Mouse (Mus musculus) intestine, postnatal 0 days (tissue): ENCODE data around the gene Ctnnbip1. TPM values are rescaled to one million over a fixed set of nuclear protein-coding genes. Genes with fewer than 3 reads are reported as not detected.

Source experiments
- ATAC-seq: fragments of 200-750 bp; cut with Nextera tagmentation; 2 replicates; pipeline ENCODE4 v1.8.0; 2017; ENCODE audit warnings: mild to moderate bottlenecking, moderate TSS enrichment, moderate library complexity
- H3K27ac ChIP-seq: fragments of 300-500 bp; sonication (generic); 2 replicates; pipeline ENCODE4 v1.5.1; 2014; ENCODE audit warnings: mild to moderate bottlenecking, low read depth, low read length, moderate library complexity
- H3K27me3 ChIP-seq: fragments of 300-500 bp; sonication (generic); replicated peaks from 2 replicates; pipeline ENCODE4 v1.6.1; 2014; ENCODE audit warnings: low read length, mixed read lengths; ENCODE audit not compliant: control insufficient read depth, insufficient read depth
- H3K36me3 ChIP-seq: fragments of 300-500 bp; sonication (generic); 2 replicates; pipeline ENCODE4 v1.6.1; 2014; ENCODE audit warnings: mild to moderate bottlenecking, moderate library complexity; ENCODE audit not compliant: control insufficient read depth, insufficient read depth
- H3K4me1 ChIP-seq: fragments of 300-500 bp; sonication (generic); replicated peaks from 2 replicates; pipeline ENCODE4 v1.6.1; 2014; ENCODE audit warnings: antibody characterized with exemption, low read length, mixed read lengths; ENCODE audit not compliant: control insufficient read depth, insufficient read depth
- H3K4me2 ChIP-seq: fragments of 300-500 bp; sonication (generic); replicated peaks from 2 replicates; pipeline ENCODE4 v1.6.1; 2014; ENCODE audit warnings: low read depth, mild to moderate bottlenecking, moderate library complexity
- H3K4me3 ChIP-seq: fragments of 300-500 bp; sonication (generic); 2 replicates; pipeline ENCODE4 v1.5.1; 2014; ENCODE audit warnings: low read depth, low read length
- H3K9ac ChIP-seq: fragments of 300-500 bp; sonication (generic); 2 replicates; pipeline ENCODE4 v1.6.1; 2014; ENCODE audit warnings: mild to moderate bottlenecking, low read depth, low read length
- H3K9me3 ChIP-seq: fragments of 300-500 bp; sonication (generic); 2 replicates; pipeline ENCODE4 v1.6.1; 2016; ENCODE audit warnings: mixed run types; ENCODE audit not compliant: control insufficient read depth
- CTCF ChIP-seq: sonication (generic); IDR thresholded peaks from 2 replicates; pipeline ENCODE4 v1.5.1; 2016; ENCODE audit warnings: low read depth, mild to moderate bottlenecking, control low read depth, antibody characterized with exemption, moderate library complexity
- WGBS: fragments of 180-500 bp; shearing (Covaris S2); extraction: QIAGEN DNeasy Blood & Tissue Kit; methylation state at CpG from one replicate; pipeline ENCODE4 v1.1.7; 2014; 5-methylcytosine and 5-hydroxymethylcytosine counted together
- polyA plus RNA-seq: library from polyadenylated mRNA; unstranded; fragments of >200 nt; fragmentation: Nextera tagmentation; extraction: Ambion mirVana; gene quantifications from 2 replicates; pipeline ENCODE4 v1.2.1, GENCODE M21; 2015

Ctnnbip1 gene
- polyA plus RNA-seq: 52.8 and 53.5 TPM in 2 replicates

DNA sequence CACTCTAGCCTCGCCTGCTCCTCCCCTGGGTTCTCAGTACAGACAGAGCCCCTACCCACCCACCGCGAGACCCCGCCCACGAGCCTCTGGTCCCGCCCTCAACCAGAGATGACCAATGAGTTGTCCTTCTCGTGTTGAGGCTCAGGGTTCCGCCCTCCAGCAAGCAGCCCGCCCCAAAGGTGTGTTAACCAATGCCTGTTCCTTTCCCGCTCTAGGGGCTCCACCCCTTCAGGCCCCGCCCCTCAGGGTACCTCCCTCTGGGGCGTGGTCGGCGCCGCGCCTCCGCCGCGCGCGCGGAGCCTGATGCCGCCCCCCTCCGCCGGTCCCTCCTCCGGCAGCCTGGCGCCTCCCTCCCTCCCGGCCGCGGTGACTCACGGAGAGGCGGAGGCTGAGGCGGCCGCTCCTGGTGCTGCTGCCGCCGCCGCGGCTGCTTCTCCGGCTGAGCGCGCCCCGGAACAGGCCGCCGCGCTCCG, at the start of gene Ctnnbip1:
Gene Ctnnbip1 (plus strand): TSS at position 369 of the 473 bp plus-strand sequence.
- 2% methylated on average over 38 of the region's 46 CpGs for WGBS
- Histone ChIP-seq H3K9ac (peak within 1 kb of the TSS; percentile 84), H3K4me3 (peak within 1 kb of the TSS; percentile 85), H3K4me2 (peak within 1 kb of the TSS; percentile 98), H3K27ac (peak within 1 kb of the TSS; percentile 77), H3K9me3 (no peaks in the 10 kb centered on the region), H3K36me3 (no peaks in the 10 kb centered on the region), H3K4me1 (peaks cover 6% of the 10 kb centered on the region; the same call in 1 of the 2 replicates), H3K27me3 (no peaks in the 10 kb centered on the region)
- ATAC-seq: peak; percentile 98
- TF ChIP-seq CTCF: no peak

DNA sequence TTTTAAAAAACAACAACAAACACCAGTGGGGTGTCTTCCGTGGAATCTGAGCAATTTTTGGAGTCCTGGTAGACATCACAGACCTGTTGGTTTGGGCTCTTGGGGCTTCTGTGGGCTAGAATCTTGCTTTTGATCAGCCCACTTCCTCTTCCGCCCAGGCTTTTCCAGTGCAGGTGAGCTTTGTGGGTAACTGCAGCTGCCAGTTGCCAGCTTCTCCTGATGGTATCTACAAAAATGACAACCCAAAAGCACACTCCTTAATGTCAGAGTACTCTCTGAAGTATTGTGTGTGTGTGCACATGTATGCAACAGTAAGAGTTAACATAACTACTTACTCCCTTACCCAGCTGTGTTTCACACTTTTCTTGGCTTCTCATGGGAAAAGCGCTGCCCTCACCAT, 48.5 kb upstream of the Ctnnbip1 start:
- no peak overlapping the region for H3K4me3 ChIP-seq
- H3K36me3 ChIP-seq: peaks cover 43% of the 10 kb centered on the region
- no peak overlapping the region for H3K9ac ChIP-seq
- no peaks in the 10 kb centered on the region for H3K4me1 ChIP-seq
- TF ChIP-seq CTCF: no peak
- ATAC-seq: no peak
- WGBS: 92% methylated on average over 3 of the region's 3 CpGs
- H3K4me2 ChIP-seq: no peak overlapping the region
- no peak overlapping the region for H3K27ac ChIP-seq
- H3K9me3 ChIP-seq: no peaks in the 10 kb centered on the region
- no peaks in the 10 kb centered on the region for H3K27me3 ChIP-seq

DNA sequence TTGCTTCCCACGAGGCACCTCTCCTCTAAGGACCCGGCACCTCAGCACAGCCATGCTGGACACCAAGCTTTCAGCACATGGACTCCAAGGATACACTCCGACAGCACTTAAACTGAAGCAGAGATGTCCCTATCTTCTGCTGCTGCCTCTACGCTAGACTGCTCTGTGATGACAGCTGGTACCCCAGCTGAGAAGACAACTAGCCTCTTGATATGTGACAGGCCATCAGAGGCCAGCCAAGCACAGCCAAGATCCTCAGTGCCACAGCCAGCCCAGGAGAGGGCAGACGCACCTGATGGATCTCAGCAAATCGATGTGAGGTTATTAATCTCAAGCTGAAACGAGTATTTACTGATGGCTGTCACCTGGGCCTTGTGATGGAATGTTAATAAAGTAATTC, 42.9 kb upstream of the Ctnnbip1 start:
- WGBS: 68% methylated on average over 7 of the region's 7 CpGs
- no peak overlapping the region for H3K4me3 ChIP-seq
- TF ChIP-seq CTCF: peak; percentile 25; the same call in 1 of the 2 replicates
- H3K9me3 ChIP-seq: no peaks in the 10 kb centered on the region
- H3K27me3 ChIP-seq: no peaks in the 10 kb centered on the region
- H3K4me1 ChIP-seq: no peaks in the 10 kb centered on the region
- ATAC-seq: no peak
- no peak overlapping the region for H3K4me2 ChIP-seq
- no peak overlapping the region for H3K27ac ChIP-seq
- H3K9ac ChIP-seq: no peak overlapping the region
- H3K36me3 ChIP-seq: peaks cover 29% of the 10 kb centered on the region

DNA sequence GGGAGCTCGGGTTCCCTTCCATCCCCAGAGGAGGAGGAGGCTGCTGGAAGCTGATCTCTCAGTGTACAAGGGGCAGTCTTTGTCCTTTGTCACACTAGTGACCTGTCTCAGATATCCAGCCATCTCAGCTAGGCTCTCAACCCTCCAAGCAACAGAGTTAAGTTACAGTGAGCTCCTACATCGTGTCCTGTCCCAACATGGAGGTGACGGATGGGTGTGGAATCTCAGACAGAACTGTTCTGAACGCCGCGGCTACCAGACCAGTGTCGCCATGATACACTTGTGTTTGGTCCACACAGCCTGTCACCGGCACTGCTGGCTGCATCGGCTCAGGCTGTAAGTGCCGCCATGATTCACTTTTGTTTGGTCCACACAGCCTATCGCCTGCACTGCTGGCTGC, 41.0 kb upstream of the Ctnnbip1 start, which contains the start of gene Tmem274:
Gene Tmem274 (plus strand): TSS at position 301 of the 400 bp plus-strand sequence.
- Histone ChIP-seq H3K4me2 (no peak within 1 kb of the TSS), H3K9me3 (no peaks in the 10 kb centered on the region), H3K27ac (no peak within 1 kb of the TSS), H3K9ac (no peak within 1 kb of the TSS), H3K4me3 (no peak within 1 kb of the TSS), H3K36me3 (peaks cover 23% of the 10 kb centered on the region), H3K27me3 (no peaks in the 10 kb centered on the region), H3K4me1 (no peaks in the 10 kb centered on the region)
- WGBS: 89% methylated on average over 11 of the region's 11 CpGs
- no peak for TF ChIP-seq CTCF
- no peak for ATAC-seq

DNA sequence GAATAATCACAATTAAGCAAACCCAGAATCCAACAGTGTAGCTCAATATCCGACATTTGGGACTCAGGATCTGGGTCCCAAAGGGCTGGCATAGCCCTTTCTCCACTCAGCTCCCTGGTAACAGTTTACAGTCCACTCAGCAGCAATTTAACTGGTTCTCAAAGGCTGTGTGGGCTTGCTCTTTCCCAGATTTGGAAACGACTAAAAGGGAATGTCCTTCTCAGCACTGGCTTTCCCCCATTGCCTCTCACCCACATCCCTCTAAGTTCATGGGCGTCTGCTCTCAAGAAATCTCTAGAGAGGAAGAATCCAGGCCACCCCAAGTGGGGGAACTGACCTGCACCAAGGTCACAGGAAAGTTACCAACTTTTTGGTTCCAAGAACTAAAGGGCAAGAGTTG, 33.5 kb upstream of the Ctnnbip1 start:
- WGBS: 48% methylated on average over 3 of the region's 3 CpGs
- Histone ChIP-seq H3K9me3 (no peaks in the 10 kb centered on the region), H3K4me2 (peak overlapping the region; percentile 76), H3K4me3 (peak overlapping the region; percentile 72), H3K27ac (peak overlapping the region; percentile 87; the same call in 1 of the 2 replicates), H3K36me3 (peaks cover 25% of the 10 kb centered on the region), H3K4me1 (peaks cover 6% of the 10 kb centered on the region), H3K27me3 (no peaks in the 10 kb centered on the region), H3K9ac (peak overlapping the region; percentile 53)
- no peak for TF ChIP-seq CTCF
- ATAC-seq: no peak

DNA sequence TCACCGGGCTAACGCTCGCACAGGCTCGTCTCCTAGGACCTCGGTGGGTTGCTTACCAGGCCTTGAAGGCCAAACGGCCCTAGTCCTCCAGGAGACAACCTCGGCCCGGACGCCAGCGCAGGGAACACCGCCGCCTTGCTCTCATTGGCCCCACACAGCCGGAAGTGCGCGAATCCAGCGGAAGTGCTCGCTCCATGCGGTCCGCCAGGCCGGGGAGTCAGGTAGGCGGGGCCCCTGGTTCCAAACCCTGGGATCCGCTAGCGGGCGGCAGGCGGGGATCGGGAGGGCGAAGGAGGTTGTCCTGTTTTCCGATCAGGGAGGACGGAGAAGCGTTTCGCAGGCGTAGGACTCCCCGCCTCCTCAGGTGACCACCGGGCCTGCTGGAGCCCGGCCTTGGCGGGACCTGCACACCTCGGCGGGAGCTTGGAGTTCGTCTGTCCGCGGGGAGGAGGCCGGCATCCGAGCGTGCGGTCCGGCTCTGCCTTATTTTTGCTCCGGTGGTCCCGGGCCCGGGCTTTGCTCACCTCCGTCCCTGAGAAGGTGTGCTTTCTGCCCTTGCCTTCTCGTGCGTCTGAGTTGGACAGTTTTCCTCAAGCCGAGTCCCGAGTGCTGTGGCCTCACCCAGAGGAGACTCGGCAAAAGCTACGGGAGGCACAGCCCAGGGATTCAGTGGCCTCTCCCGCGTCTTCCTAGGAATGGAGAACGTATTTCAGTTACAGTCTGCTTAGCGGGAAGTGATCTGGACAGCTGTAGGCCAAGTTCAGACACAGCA, 32.8 kb upstream of the Ctnnbip1 start, which contains the start of the genes Nmnat1 and Lzic:
Gene Nmnat1 (minus strand): TSS at position 150 of the 772 bp plus-strand sequence.
Gene Lzic (plus strand): TSS at position 177 of the 772 bp plus-strand sequence.
- peak; percentile 44 for TF ChIP-seq CTCF
- Histone ChIP-seq H3K4me2 (peak within 1 kb of the TSS; percentile 76), H3K27ac (peak within 1 kb of the TSS; percentile 87), H3K4me1 (peaks cover 6% of the 10 kb centered on the region), H3K9ac (peak within 1 kb of the TSS; percentile 53), H3K9me3 (no peaks in the 10 kb centered on the region), H3K36me3 (peaks cover 25% of the 10 kb centered on the region), H3K27me3 (no peaks in the 10 kb centered on the region), H3K4me3 (peak within 1 kb of the TSS; percentile 72)
- WGBS: under 1% methylated on average over 60 of the region's 60 CpGs
- ATAC-seq: peak; percentile 89
